In genomic region chr12:79993821-79994571, GRCm38 (mm10) we compare ENCODE assay signal across 8 mouse cellular contexts.
A peak's percentile ranks its signal among the peaks of the same experiment; 100 is the strongest.
DNase-seq lines count a peak whose midpoint lies in the region; ATAC-seq and TF ChIP-seq lines count a peak whose summit lies in the region.

No protein-coding gene starts in this region.

- intact Hi-C loops in left cerebral cortex, postnatal 4 days (cut with DNase I) = no loop called here
- intact Hi-C loops in left cerebral cortex, postnatal 25 days (cut with DNase I) = no loop called here

- no peaks in the 10 kb centered on the region for H3K36me3 ChIP-seq in embryonic facial prominence, embryonic 14.5 days (ENCODE audit: control insufficient read depth, insufficient read depth, low read length)
- no peaks in the 10 kb centered on the region for H3K36me3 ChIP-seq in intestine, embryonic 16.5 days (ENCODE audit: control insufficient read depth, insufficient read depth, low read length)
- no peaks in the 10 kb centered on the region for H3K36me3 ChIP-seq in midbrain, postnatal 0 days (ENCODE audit: insufficient read depth, low read length)

- ATAC-seq in embryonic facial prominence, embryonic 14.5 days (ENCODE audit: low read depth) = peak; percentile 27; the same call in 1 of the 2 replicates
- ATAC-seq in intestine, embryonic 16.5 days = peak; percentile 72
- ATAC-seq in midbrain, postnatal 0 days (ENCODE audit: low FRiP score) = no peak

- DNase-seq in left cerebral cortex, postnatal 4 days = peak; percentile 42
- DNase-seq in left cerebral cortex, postnatal 25 days (ENCODE audit: low spot score in 2 of 2) = no peak
- peak; percentile 86 for DNase-seq in embryonic facial prominence, embryonic 14.5 days (ENCODE audit: low spot score)
- DNase-seq in midbrain, postnatal 0 days (ENCODE audit: low spot score) = peak; percentile 38
- DNase-seq in right cerebral cortex, postnatal 4 days = no peak
- DNase-seq in right cerebral cortex, postnatal 10 days (ENCODE audit: low spot score in 2 of 2) = no peak
- DNase-seq in gastrocnemius, postnatal 10 days = no peak

- no peak overlapping the region for H3K4me2 ChIP-seq in embryonic facial prominence, embryonic 14.5 days (ENCODE audit: low read depth, low read length)
- H3K4me2 ChIP-seq in intestine, embryonic 16.5 days (ENCODE audit: low read depth, low read length) = peak overlapping the region; percentile 2; the same call in 1 of the 2 replicates
- H3K4me2 ChIP-seq in midbrain, postnatal 0 days (ENCODE audit: low read depth, low read length, poor library complexity, severe bottlenecking) = no peak overlapping the region

- no peaks in the 10 kb centered on the region for H3K9me3 ChIP-seq in embryonic facial prominence, embryonic 14.5 days (ENCODE audit: control insufficient read depth, low read length)
- H3K9me3 ChIP-seq in intestine, embryonic 16.5 days (ENCODE audit: control insufficient read depth, low read length) = no peaks in the 10 kb centered on the region
- no peaks in the 10 kb centered on the region for H3K9me3 ChIP-seq in midbrain, postnatal 0 days (ENCODE audit: low read length)

- peaks cover 48% of the 10 kb centered on the region for H3K4me1 ChIP-seq in embryonic facial prominence, embryonic 14.5 days (ENCODE audit: control insufficient read depth, insufficient read depth, low read length)
- peaks cover 34% of the 10 kb centered on the region for H3K4me1 ChIP-seq in intestine, embryonic 16.5 days (ENCODE audit: control insufficient read depth, insufficient read depth, low read length)
- peaks cover 9% of the 10 kb centered on the region; the same call in 1 of the 2 replicates for H3K4me1 ChIP-seq in midbrain, postnatal 0 days (ENCODE audit: insufficient read depth, low read length)

- H3K27ac ChIP-seq in embryonic facial prominence, embryonic 14.5 days (replicated peaks; ENCODE audit: low read depth, low read length) = peak overlapping the region; percentile 69
- peak overlapping the region; percentile 92 for H3K27ac ChIP-seq in intestine, embryonic 16.5 days (ENCODE audit: low read length)
- peak overlapping the region; percentile 26; the same call in 1 of the 2 replicates for H3K27ac ChIP-seq in midbrain, postnatal 0 days (ENCODE audit: low read depth, low read length)

- H3K9ac ChIP-seq in embryonic facial prominence, embryonic 14.5 days (ENCODE audit: low read depth, low read length) = no peak overlapping the region
- H3K9ac ChIP-seq in intestine, embryonic 16.5 days (ENCODE audit: low read depth, low read length) = peak overlapping the region; percentile 35; the same call in 1 of the 2 replicates
- no peak overlapping the region for H3K9ac ChIP-seq in midbrain, postnatal 0 days (replicated peaks; ENCODE audit: low read length, poor library complexity, severe bottlenecking)

- WGBS in embryonic facial prominence, embryonic 14.5 days = 54% methylated on average over 5 of the region's 5 CpGs
- 34% methylated on average over 5 of the region's 5 CpGs for WGBS in intestine, embryonic 16.5 days
- 84% methylated on average over 5 of the region's 5 CpGs for WGBS in midbrain, postnatal 0 days

- H3K4me3 ChIP-seq in embryonic facial prominence, embryonic 14.5 days (ENCODE audit: low read depth, low read length) = no peak overlapping the region
- H3K4me3 ChIP-seq in intestine, embryonic 16.5 days (ENCODE audit: low read length) = no peak overlapping the region
- H3K4me3 ChIP-seq in midbrain, postnatal 0 days (ENCODE audit: low read depth, low read length) = no peak overlapping the region

- no peak for TF ChIP-seq CTCF in midbrain, postnatal 0 days (IDR thresholded peaks at IDR 0.05)

- H3K27me3 ChIP-seq in embryonic facial prominence, embryonic 14.5 days (replicated peaks; ENCODE audit: control insufficient read depth, insufficient read depth, low read length) = no peaks in the 10 kb centered on the region
- no peaks in the 10 kb centered on the region for H3K27me3 ChIP-seq in intestine, embryonic 16.5 days (replicated peaks; ENCODE audit: control insufficient read depth, insufficient read depth, low read length)
- no peaks in the 10 kb centered on the region for H3K27me3 ChIP-seq in midbrain, postnatal 0 days (ENCODE audit: insufficient read depth, low read length)

Comparison
In these comparisons a context has a peak if more than half of its experiments do, and no peak if none do; other contexts are left out.
1. DNase-seq: peak in left cerebral cortex, postnatal 4 days (single experiment), embryonic facial prominence, embryonic 14.5 days (single experiment) and midbrain, postnatal 0 days (single experiment); none in left cerebral cortex, postnatal 25 days (0 of 2), right cerebral cortex, postnatal 4 days (single experiment), right cerebral cortex, postnatal 10 days (0 of 2) and gastrocnemius, postnatal 10 days (single experiment).
2. H3K27ac ChIP-seq: peak in every context shown above with its lines; median percentile 92 in intestine, embryonic 16.5 days; 69 in embryonic facial prominence, embryonic 14.5 days; 26 in midbrain, postnatal 0 days.